Mouse (Mus musculus) thymus, adult 2 months (tissue): ENCODE measurements around the gene Sh3bp4.

Experiments used
- CTCF ChIP-seq: fragments of 200-500 bp; IDR thresholded peaks from 2 replicates; pipeline ENCODE4 v1.5.1; 2012; ENCODE audit warnings: mild to moderate bottlenecking, control low read depth, low read length, moderate library complexity, borderline replicate concordance; ENCODE audit not compliant: control insufficient read depth, poor library complexity, insufficient read depth; ENCODE audit errors: extremely low read depth
- POLR2A ChIP-seq: fragments of 200-500 bp; IDR thresholded peaks from 2 replicates; pipeline ENCODE4 v1.6.1; 2012; ENCODE audit warnings: mild to moderate bottlenecking, low read length, control low read depth, moderate library complexity; ENCODE audit not compliant: control insufficient read depth, poor library complexity, insufficient read depth; ENCODE audit errors: extremely low read depth

- TF ChIP-seq CTCF (no peak), POLR2A (no peak)
Measured at GRCm38 (mm10) chr1:89102231-89103003, 32.2 kb downstream of the Sh3bp4 start.
